Mouse (Mus musculus): ENCODE measurements at regions not wholly inside any gene's neighbourhood (a gene's known extent, or its start where the extent isn't known, plus 50 kb on each side); places are given as distances from the start of the nearest gene placed in this dataset.

DNA sequence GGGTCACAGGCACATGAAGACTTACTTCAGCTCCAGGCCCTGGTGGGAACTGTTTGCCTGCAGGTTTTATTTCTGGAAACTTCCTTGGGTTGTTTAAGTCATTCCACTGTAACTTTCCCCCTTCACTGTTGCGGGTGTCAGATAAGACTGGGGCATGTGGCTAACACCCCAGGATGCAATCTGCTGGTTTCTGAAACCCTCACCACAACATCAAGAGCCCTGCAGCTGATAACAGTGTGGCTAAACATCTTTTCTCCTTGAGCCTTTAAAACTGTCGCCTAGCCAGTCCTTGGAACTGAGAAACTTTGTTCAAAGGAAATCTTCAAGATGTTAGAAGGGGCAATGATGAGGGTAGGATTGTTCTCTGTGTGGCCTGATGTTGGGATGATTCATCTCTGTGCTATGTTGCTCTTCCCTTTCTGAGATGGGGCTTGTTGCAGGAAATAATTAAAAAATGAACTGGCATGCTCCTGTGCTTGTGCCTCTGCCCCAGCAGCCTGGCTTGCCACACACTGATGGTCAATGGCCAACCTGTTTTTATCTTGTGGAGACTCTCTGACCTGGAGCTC is 272.3 kb upstream of the Eif4g2 start:
- Histone ChIP-seq H3K36me3 (ENCODE audit: control insufficient read depth, insufficient read depth) (no peaks in the 10 kb centered on the region), H3K27ac (ENCODE audit: low read length) (no peak overlapping the region), H3K9me3 (replicated peaks; ENCODE audit: control insufficient read depth, low read length) (no peaks in the 10 kb centered on the region), H3K4me3 (ENCODE audit: low read length) (no peak overlapping the region), H3K27me3 (ENCODE audit: control insufficient read depth, insufficient read depth, low read length) (no peaks in the 10 kb centered on the region), H3K4me1 (ENCODE audit: control insufficient read depth, insufficient read depth, low read length) (peaks cover 2% of the 10 kb centered on the region; the same call in 1 of the 2 replicates), H3K9ac (ENCODE audit: low read length) (no peak overlapping the region), H3K4me2 (ENCODE audit: low read depth, low read length) (no peak overlapping the region)
- no peak for ATAC-seq (replicated peaks; ENCODE audit: extremely low read depth, insufficient read depth, low FRiP score)
- WGBS = 18% methylated on average over 2 of the region's 2 CpGs

DNA sequence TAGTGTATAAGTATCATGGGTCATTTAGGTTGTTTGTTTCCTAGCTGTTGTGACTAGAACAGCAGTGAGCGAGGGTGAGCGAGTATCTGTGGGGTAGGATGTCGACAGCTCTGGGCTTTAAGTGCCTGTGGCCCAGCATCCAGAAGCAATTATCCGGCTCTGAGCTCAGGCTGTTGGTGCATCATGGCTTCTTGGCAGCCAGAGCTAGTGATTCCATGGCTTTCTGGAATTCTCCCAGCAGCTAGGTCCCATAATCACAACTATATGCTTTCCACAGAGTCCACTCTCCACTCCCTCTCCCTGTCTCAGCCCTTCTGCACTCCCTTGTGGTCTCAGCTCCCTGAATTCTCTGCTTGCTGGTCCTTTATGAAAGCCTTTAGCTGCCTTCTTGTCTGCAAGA is 271.2 kb upstream of the Eif4g2 start:
- peaks cover 2% of the 10 kb centered on the region; the same call in 1 of the 2 replicates for H3K4me1 ChIP-seq (ENCODE audit: control insufficient read depth, insufficient read depth, low read length)
- H3K9me3 ChIP-seq (replicated peaks; ENCODE audit: control insufficient read depth, low read length) = no peaks in the 10 kb centered on the region
- H3K4me3 ChIP-seq (ENCODE audit: low read length) = no peak overlapping the region
- ATAC-seq (replicated peaks; ENCODE audit: extremely low read depth, insufficient read depth, low FRiP score) = no peak
- H3K27ac ChIP-seq (ENCODE audit: low read length) = no peak overlapping the region
- 54% methylated on average over 4 of the region's 4 CpGs for WGBS
- H3K9ac ChIP-seq (ENCODE audit: low read length) = no peak overlapping the region
- no peak overlapping the region for H3K4me2 ChIP-seq (ENCODE audit: low read depth, low read length)
- H3K36me3 ChIP-seq (ENCODE audit: control insufficient read depth, insufficient read depth) = no peaks in the 10 kb centered on the region
- H3K27me3 ChIP-seq (ENCODE audit: control insufficient read depth, insufficient read depth, low read length) = no peaks in the 10 kb centered on the region

DNA sequence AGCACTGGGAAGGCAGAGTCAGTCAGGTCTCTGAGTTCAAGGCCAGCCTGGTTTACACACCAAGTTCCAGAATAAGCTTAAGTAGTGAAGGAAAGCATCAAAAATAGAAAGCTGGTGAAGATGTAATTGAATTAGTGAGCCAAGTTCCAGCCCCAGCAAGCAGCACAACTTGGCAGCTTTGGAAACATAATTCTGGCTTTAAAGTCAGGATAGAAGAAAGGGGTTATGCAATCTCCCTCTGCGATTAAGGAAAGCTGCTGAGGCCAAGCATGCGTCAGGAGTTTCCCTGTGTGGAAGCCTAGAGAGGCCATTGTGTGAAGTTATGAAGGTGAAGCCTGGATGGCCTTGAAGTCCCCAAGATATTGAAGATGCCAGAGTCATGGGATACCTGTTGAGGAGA is 269.3 kb upstream of the Eif4g2 start:
- H3K4me2 ChIP-seq (ENCODE audit: low read depth, low read length) = no peak overlapping the region
- H3K36me3 ChIP-seq (ENCODE audit: control insufficient read depth, insufficient read depth) = no peaks in the 10 kb centered on the region
- no peaks in the 10 kb centered on the region for H3K9me3 ChIP-seq (replicated peaks; ENCODE audit: control insufficient read depth, low read length)
- ATAC-seq (replicated peaks; ENCODE audit: extremely low read depth, insufficient read depth, low FRiP score) = no peak
- peaks cover 2% of the 10 kb centered on the region; the same call in 1 of the 2 replicates for H3K4me1 ChIP-seq (ENCODE audit: control insufficient read depth, insufficient read depth, low read length)
- H3K9ac ChIP-seq (ENCODE audit: low read length) = no peak overlapping the region
- no peak overlapping the region for H3K27ac ChIP-seq (ENCODE audit: low read length)
- 79% methylated on average over 2 of the region's 2 CpGs for WGBS
- H3K4me3 ChIP-seq (ENCODE audit: low read length) = no peak overlapping the region
- no peaks in the 10 kb centered on the region for H3K27me3 ChIP-seq (ENCODE audit: control insufficient read depth, insufficient read depth, low read length)

DNA sequence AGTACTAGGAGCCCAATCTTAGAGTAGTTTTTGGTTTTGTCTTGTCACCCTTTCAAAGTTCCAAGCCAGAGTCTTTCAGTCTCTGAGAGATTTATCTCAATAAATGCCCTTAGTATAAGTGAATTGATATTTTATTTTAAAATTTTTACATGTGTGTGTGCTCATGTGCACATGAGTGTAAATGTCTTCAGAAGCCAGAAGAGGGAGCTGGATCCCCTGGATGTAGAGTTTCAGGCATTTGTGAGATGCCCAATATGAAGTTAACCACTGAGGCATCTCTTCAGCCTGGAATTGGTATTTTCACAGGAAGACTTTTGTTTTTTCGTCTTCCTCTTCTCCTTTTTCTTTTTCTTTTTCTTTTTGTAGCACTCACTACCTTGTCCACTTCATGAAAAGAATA is 262.3 kb upstream of the Eif4g2 start:
- Histone ChIP-seq H3K27ac (ENCODE audit: low read length) (no peak overlapping the region), H3K27me3 (ENCODE audit: control insufficient read depth, insufficient read depth, low read length) (no peaks in the 10 kb centered on the region), H3K4me1 (ENCODE audit: control insufficient read depth, insufficient read depth, low read length) (no peaks in the 10 kb centered on the region), H3K9me3 (replicated peaks; ENCODE audit: control insufficient read depth, low read length) (no peaks in the 10 kb centered on the region), H3K4me3 (ENCODE audit: low read length) (no peak overlapping the region), H3K36me3 (ENCODE audit: control insufficient read depth, insufficient read depth) (no peaks in the 10 kb centered on the region), H3K9ac (ENCODE audit: low read length) (no peak overlapping the region), H3K4me2 (ENCODE audit: low read depth, low read length) (no peak overlapping the region)
- 59% methylated on average over 1 of the region's 1 CpGs for WGBS
- ATAC-seq (replicated peaks; ENCODE audit: extremely low read depth, insufficient read depth, low FRiP score) = no peak

DNA sequence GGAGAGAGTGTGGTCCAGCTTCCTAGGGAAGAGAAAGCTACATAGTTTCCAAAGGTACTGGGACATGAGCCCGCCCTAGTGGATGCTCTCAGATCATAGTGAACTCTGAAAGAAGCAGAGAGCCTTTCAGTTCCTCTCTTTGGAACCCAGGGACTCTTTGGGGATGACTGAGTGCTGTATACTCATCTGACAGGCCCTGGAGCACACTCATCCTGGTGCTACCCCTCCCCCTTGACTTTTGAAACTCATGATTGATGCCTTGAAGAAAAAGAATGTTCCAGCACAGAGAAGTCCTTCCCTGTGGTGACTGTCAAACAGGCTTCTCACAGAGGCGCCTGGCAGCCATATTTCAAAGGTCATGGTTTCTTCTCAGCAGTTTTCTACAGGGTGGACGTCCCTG is 254.2 kb upstream of the Eif4g2 start:
- ATAC-seq (replicated peaks; ENCODE audit: extremely low read depth, insufficient read depth, low FRiP score) = no peak
- Histone ChIP-seq H3K9ac (ENCODE audit: low read length) (no peak overlapping the region), H3K36me3 (ENCODE audit: control insufficient read depth, insufficient read depth) (no peaks in the 10 kb centered on the region), H3K4me3 (ENCODE audit: low read length) (no peak overlapping the region), H3K4me2 (ENCODE audit: low read depth, low read length) (no peak overlapping the region), H3K4me1 (ENCODE audit: control insufficient read depth, insufficient read depth, low read length) (no peaks in the 10 kb centered on the region), H3K9me3 (replicated peaks; ENCODE audit: control insufficient read depth, low read length) (no peaks in the 10 kb centered on the region; the same call in 1 of the 2 replicates), H3K27me3 (ENCODE audit: control insufficient read depth, insufficient read depth, low read length) (no peaks in the 10 kb centered on the region), H3K27ac (ENCODE audit: low read length) (no peak overlapping the region)
- 58% methylated on average over 3 of the region's 3 CpGs for WGBS

DNA sequence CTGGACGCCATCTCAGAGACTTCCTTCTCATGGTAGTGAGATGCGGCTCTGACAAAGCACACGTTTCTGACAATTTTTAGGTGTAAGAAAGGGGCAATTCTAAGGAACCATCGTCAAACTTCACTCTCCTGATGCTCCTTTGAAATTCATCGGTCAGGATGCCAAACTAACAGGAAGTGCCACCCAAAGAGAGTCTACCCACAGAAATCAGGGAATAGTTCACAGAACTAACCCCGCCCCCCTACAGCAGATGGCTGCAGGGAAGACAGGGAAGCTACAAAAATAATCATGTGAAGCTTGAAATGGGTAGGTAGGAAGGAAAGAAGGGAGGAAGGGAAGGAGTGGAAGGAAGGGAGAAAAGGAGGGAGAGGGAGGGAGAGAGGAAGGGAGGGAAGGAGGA is 240.1 kb upstream of the Eif4g2 start:
- no peaks in the 10 kb centered on the region for H3K9me3 ChIP-seq (replicated peaks; ENCODE audit: control insufficient read depth, low read length)
- H3K4me3 ChIP-seq (ENCODE audit: low read length) = no peak overlapping the region
- no peaks in the 10 kb centered on the region for H3K4me1 ChIP-seq (ENCODE audit: control insufficient read depth, insufficient read depth, low read length)
- no peaks in the 10 kb centered on the region for H3K27me3 ChIP-seq (ENCODE audit: control insufficient read depth, insufficient read depth, low read length)
- 75% methylated on average over 6 of the region's 6 CpGs for WGBS
- H3K4me2 ChIP-seq (ENCODE audit: low read depth, low read length) = no peak overlapping the region
- no peak overlapping the region for H3K9ac ChIP-seq (ENCODE audit: low read length)
- no peaks in the 10 kb centered on the region for H3K36me3 ChIP-seq (ENCODE audit: control insufficient read depth, insufficient read depth)
- no peak overlapping the region for H3K27ac ChIP-seq (ENCODE audit: low read length)
- no peak for ATAC-seq (replicated peaks; ENCODE audit: extremely low read depth, insufficient read depth, low FRiP score)

DNA sequence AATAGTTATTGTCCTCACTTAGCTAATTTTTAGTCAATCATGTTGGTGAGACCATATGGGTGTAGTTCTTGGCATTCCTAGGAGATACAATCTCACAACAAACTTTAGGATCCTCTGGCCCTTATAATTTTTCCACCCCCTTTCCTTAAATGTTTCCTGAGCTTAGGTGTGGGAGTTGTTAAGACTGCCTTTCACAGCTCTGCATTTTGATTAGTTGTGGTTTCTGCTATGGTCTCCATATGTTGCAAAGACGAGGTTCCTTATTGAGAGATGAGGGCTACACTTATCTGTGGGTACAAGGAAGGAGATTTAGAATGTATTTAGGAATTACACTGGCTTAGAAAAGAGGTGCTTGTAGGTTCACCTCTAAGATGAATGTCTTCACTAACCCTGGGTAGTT is 237.1 kb upstream of the Eif4g2 start:
- no peaks in the 10 kb centered on the region for H3K4me1 ChIP-seq (ENCODE audit: control insufficient read depth, insufficient read depth, low read length)
- ATAC-seq (replicated peaks; ENCODE audit: extremely low read depth, insufficient read depth, low FRiP score) = no peak
- no peak overlapping the region for H3K4me2 ChIP-seq (ENCODE audit: low read depth, low read length)
- 72% methylated on average over 1 of the region's 1 CpGs for WGBS
- no peaks in the 10 kb centered on the region for H3K9me3 ChIP-seq (replicated peaks; ENCODE audit: control insufficient read depth, low read length)
- no peak overlapping the region for H3K4me3 ChIP-seq (ENCODE audit: low read length)
- no peaks in the 10 kb centered on the region for H3K36me3 ChIP-seq (ENCODE audit: control insufficient read depth, insufficient read depth)
- H3K27me3 ChIP-seq (ENCODE audit: control insufficient read depth, insufficient read depth, low read length) = no peaks in the 10 kb centered on the region
- no peak overlapping the region for H3K9ac ChIP-seq (ENCODE audit: low read length)
- H3K27ac ChIP-seq (ENCODE audit: low read length) = no peak overlapping the region

DNA sequence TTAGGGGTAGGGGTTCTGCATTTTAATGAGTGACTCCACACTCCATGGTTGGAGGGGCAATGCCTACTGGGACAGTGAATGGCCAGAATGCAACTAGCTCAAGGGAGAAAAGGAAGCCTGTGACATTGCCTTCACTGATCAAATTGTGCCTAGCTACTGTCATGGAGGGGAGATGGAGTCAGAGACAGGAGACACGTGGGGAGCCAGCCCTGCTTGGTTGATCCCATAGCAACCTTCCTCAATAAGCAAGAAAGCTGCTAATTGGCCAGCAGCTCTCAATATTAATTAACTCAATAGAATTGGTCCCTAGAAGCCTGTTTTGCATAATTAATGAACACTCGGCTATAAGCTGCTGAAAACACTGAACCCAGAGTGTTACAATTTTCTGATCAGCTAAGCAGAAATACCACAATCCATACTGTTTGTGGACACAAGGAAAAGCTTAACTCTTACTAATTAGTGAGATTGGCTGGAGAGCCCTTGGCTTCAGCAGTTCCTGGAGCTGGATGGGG is 233.7 kb upstream of the Eif4g2 start:
- no peak overlapping the region for H3K9ac ChIP-seq (ENCODE audit: low read length)
- WGBS = 73% methylated on average over 2 of the region's 2 CpGs
- no peak overlapping the region for H3K27ac ChIP-seq (ENCODE audit: low read length)
- no peaks in the 10 kb centered on the region for H3K4me1 ChIP-seq (ENCODE audit: control insufficient read depth, insufficient read depth, low read length)
- H3K36me3 ChIP-seq (ENCODE audit: control insufficient read depth, insufficient read depth) = no peaks in the 10 kb centered on the region
- peaks cover 3% of the 10 kb centered on the region; the same call in 1 of the 2 replicates for H3K9me3 ChIP-seq (replicated peaks; ENCODE audit: control insufficient read depth, low read length)
- H3K4me2 ChIP-seq (ENCODE audit: low read depth, low read length) = no peak overlapping the region
- no peak overlapping the region for H3K4me3 ChIP-seq (ENCODE audit: low read length)
- H3K27me3 ChIP-seq (ENCODE audit: control insufficient read depth, insufficient read depth, low read length) = no peaks in the 10 kb centered on the region
- no peak for ATAC-seq (replicated peaks; ENCODE audit: extremely low read depth, insufficient read depth, low FRiP score)

DNA sequence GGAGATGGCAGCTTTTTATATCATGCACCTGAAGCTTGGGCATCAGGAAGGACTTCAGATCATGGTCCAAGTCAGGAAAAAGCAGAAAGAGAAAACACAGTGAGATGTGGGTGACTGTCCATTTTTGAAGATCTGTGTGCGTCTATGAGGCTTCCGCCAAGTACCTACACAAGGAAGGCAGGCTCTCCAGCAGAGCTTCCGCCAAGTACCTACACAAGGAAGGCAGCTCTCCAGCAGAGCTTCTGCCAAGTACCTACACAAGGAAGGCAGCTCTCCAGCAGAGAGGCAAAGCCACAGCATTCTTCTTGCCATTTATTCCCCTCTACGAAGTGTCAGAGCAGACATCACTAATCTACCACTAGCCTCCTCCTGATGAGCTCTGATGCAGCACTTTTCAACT is 231.1 kb upstream of the Eif4g2 start:
- H3K36me3 ChIP-seq (ENCODE audit: control insufficient read depth, insufficient read depth) = no peaks in the 10 kb centered on the region
- H3K9me3 ChIP-seq (replicated peaks; ENCODE audit: control insufficient read depth, low read length) = peaks cover 5% of the 10 kb centered on the region; the same call in 1 of the 2 replicates
- H3K9ac ChIP-seq (ENCODE audit: low read length) = no peak overlapping the region
- H3K27ac ChIP-seq (ENCODE audit: low read length) = no peak overlapping the region
- 86% methylated on average over 4 of the region's 4 CpGs for WGBS
- ATAC-seq (replicated peaks; ENCODE audit: extremely low read depth, insufficient read depth, low FRiP score) = no peak
- no peak overlapping the region for H3K4me2 ChIP-seq (ENCODE audit: low read depth, low read length)
- H3K4me3 ChIP-seq (ENCODE audit: low read length) = no peak overlapping the region
- no peaks in the 10 kb centered on the region for H3K4me1 ChIP-seq (ENCODE audit: control insufficient read depth, insufficient read depth, low read length)
- H3K27me3 ChIP-seq (ENCODE audit: control insufficient read depth, insufficient read depth, low read length) = no peaks in the 10 kb centered on the region
